Mouse (Mus musculus) layer of hippocampus, adult 11-12 months (tissue): ENCODE measurements around the gene Clec4g.

Experiments used
- DNase-seq: peaks from one replicate; pipeline ENCODE4 v3.0.0; 2022; ENCODE audit warnings: low spot score

Clec4g gene

DNA sequence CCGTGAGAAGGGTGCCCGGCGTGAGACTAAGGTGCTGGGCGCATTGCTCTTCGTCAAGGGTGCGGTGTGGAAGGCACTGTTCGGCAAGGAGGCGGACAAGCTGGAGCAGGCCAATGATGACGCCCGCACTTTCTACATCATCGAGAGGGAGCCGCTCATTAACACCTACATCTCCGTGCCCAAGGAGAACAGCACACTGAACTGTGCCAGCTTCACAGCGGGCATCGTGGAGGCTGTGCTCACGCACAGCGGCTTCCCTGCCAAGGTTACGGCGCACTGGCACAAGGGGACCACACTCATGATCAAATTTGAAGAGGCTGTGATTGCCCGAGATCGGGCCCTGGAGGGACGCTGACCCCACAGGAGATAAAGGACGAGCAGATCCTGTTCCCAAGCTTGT is 41.2 kb downstream of the Clec4g start:
- no peak for DNase-seq

DNA sequence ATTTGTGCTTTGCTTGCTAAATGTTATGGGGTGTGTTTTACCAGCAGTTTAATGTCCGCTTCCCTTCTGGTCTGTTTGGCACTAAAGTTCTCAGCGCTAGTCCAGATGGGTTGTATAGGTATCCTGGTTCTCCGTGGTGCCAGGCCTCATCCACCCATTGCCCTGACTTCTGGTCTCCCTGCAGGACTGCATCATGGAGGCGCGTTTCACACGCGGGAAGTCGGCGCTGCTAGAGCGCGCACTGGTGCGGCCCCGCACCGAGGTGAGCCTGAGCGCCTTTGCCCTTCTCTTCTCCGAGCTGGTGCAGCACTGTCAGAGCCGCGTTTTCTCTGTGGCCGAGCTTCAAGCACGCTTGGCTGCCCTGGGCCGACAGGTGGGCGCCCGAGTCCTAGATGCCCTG is 41.6 kb downstream of the Clec4g start:
- no peak for DNase-seq

DNA sequence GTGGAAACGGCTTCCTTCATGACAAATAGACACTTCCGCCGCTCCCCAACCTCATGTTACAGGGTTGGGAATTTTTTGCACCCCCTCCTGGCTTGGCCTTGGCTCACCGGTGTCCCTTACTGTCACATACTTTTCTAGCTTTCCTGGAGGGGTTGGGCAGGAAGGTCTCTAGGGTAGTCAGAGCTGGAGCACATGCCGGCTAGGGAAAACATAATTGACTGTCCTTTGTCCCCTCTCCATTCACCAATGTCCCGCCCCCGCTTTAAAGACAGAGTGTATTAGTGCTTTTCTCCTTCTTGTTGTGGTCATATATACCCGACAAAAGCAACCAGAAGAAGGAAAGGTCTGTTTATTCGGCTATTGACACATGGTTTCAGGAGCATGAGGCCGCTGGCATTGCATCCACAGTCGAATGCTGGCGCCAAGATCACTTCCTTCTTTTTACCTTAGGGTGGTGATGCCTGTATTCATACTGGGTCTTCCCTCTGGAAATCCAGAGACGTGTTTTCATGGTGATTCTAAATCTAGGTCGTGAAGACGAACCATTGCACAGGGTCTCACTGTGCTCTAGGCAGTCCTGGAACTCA is 43.4 kb downstream of the Clec4g start:
- DNase-seq: no peak

- peak; percentile 94 for DNase-seq
These were observed 44.1 kb downstream of the Clec4g start, which contains the start of gene Trappc5 for GRCm38 (mm10) chr8:3676131-3676992. Gene Trappc5 (plus strand): TSS chr8:3676299.

- no peak for DNase-seq
These were observed 45.8 kb downstream of the Clec4g start for GRCm38 (mm10) chr8:3674671-3675070.

DNA sequence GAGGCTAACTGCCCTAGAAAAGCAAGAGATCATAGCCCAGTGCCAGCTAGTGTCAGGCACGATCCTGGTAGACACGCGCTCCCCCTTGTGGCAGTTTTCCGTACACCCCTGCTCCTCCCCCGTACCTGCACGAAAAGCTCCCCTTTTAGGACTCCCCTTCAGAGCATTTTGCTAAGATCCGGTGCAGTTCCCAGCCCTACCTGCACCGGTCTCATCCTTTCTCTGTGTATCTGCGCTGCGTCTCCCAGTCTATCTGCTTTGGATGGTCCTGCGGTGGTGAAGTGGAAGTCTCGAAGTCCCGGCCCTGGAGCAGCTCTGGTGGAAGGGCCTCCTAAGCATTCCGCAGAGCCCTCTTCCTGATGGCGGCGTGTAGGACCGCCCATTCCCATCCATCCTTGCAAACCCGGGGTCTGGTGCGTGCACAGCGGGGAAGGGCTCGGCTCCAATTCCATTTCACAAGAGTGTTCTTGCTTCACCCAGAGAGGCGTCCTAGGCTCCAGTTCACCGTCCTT is 48.4 kb downstream of the Clec4g start, which contains the start of gene Fcor:
Fcor (minus strand) TSS at position 383 of the 512 bp plus-strand sequence.
- DNase-seq: peak; percentile 93

- no peak for DNase-seq
These were observed 50.1 kb downstream of the Clec4g start for GRCm38 (mm10) chr8:3670388-3670787.

DNA sequence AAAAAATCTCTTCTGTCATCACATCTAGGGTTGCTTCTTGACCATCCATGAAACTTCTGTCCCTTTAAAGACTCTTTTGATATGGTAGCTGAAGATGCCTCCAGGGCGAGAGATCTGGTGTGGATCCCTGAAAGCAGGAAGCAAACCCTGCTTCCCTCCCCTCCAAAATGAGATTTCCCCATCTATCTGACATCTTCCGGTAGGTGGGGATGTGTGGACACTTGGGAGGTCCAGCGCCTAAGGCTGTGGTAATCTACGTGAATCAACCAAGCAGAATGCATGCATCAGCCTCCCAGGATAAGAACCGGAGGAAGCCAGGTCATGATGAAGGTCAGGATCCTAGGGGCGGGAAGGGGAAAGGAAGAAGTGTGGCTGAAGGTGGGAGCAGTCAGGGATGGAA is 54.9 kb downstream of the Clec4g start, which contains the start of gene Mcemp1:
Mcemp1 (plus strand) TSS at position 248 of the 400 bp plus-strand sequence.
- no peak for DNase-seq

GRCm38 (mm10) chr8:3664405-3664804 is 56.0 kb downstream of the Clec4g start:
- DNase-seq: no peak

DNA sequence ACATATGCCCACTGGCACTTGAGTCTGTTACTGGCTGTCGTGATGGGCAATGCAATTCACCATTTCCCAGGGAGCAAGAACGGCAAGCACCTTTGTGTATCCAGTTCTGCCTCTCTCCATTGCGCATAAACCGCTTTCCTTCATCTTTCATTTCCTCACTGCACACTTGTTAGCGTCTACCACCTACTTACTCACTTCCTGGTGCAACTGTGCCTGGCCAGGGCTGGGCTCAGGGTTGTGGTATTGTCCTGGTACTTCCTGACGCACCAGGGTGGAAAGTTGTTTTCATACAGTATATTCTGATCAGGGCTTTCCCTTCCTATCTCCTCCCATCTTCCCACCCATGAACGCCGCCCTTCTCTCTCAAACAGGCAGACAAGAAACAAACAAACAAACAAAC is 59.6 kb downstream of the Clec4g start:
- DNase-seq: no peak
